Mouse (Mus musculus) erythroblast, embryonic 14.5 days (primary cell): ENCODE measurements around the gene Mmp21.

Source experiments
- GATA1 ChIP-seq: IDR thresholded peaks from 2 replicates; pipeline ENCODE4 v1.6.1; 2012; ENCODE audit warnings: low read length, inconsistent platforms, mixed read lengths
- TAL1 ChIP-seq: IDR thresholded peaks from 3 replicates; pipeline ENCODE4 v1.6.1; 2012; ENCODE audit warnings: low read length, inconsistent platforms, mixed read lengths

GRCm38 (mm10) chr7:133707301-133707700, 27.4 kb upstream of the Mmp21 start:
- TF ChIP-seq GATA1 (no peak), TAL1 (no peak; the same call in 2 of the 3 replicates)
